Mouse (Mus musculus) intestine, embryonic 14.5 days (tissue): ENCODE data around the gene Cxcr5. TPM values are rescaled to one million over a fixed set of nuclear protein-coding genes. Genes with fewer than 3 reads are reported as not detected.

Experiments
- ATAC-seq: fragments of 200-750 bp; cut with Nextera tagmentation; replicated peaks from 2 replicates; pipeline ENCODE4 v1.8.0; 2017; ENCODE audit warnings: low read depth, moderate number of reproducible peaks, moderate TSS enrichment, moderate library complexity; ENCODE audit not compliant: low FRiP score, low TSS enrichment
- DNase-seq: peaks from one replicate; pipeline ENCODE4 v3.0.0-alpha.2; 2018; ENCODE audit warnings: low spot score
- H3K27ac ChIP-seq: fragments of 300-500 bp; sonication (generic); 2 replicates; pipeline ENCODE4 v1.5.1; 2014; ENCODE audit warnings: low read depth, mild to moderate bottlenecking, control low read depth
- H3K27me3 ChIP-seq: fragments of 300-500 bp; sonication (generic); replicated peaks from 2 replicates; pipeline ENCODE4 v1.6.1; 2014; ENCODE audit warnings: low read length, control low read depth; ENCODE audit not compliant: control insufficient read depth, insufficient read depth
- H3K36me3 ChIP-seq: fragments of 300-500 bp; sonication (generic); 2 replicates; pipeline ENCODE4 v1.6.1; 2014; ENCODE audit warnings: low read length, control low read depth; ENCODE audit not compliant: control insufficient read depth, insufficient read depth
- H3K4me1 ChIP-seq: fragments of 300-500 bp; sonication (generic); replicated peaks from 2 replicates; pipeline ENCODE4 v1.6.1; 2014; ENCODE audit warnings: low read length, control low read depth, mixed read lengths; ENCODE audit not compliant: control insufficient read depth, insufficient read depth
- H3K4me2 ChIP-seq: fragments of 300-500 bp; sonication (generic); 2 replicates; pipeline ENCODE4 v1.6.1; 2014; ENCODE audit warnings: low read length
- H3K4me3 ChIP-seq: fragments of 300-500 bp; sonication (generic); 2 replicates; pipeline ENCODE4 v1.5.1; 2014; ENCODE audit warnings: low read depth, low read length, control low read depth, mixed read lengths
- H3K9ac ChIP-seq: fragments of 300-500 bp; sonication (generic); 2 replicates; pipeline ENCODE4 v1.6.1; 2014; ENCODE audit warnings: mild to moderate bottlenecking, low read length
- H3K9me3 ChIP-seq: fragments of 300-500 bp; sonication (generic); 2 replicates; pipeline ENCODE4 v1.6.1; 2016; ENCODE audit warnings: low read length, control low read depth; ENCODE audit not compliant: control insufficient read depth
- WGBS: fragments of 180-500 bp; shearing (Covaris S2); extraction: QIAGEN DNeasy Blood & Tissue Kit; methylation state at CpG from one replicate; pipeline ENCODE4 v1.1.7; 2014; 5-methylcytosine and 5-hydroxymethylcytosine counted together
- polyA plus RNA-seq: library from polyadenylated mRNA; unstranded; fragments of >200 nt; fragmentation: Nextera tagmentation; extraction: Ambion mirVana; gene quantifications from 2 replicates; pipeline ENCODE4 v1.2.1, GENCODE M21; 2014

The Cxcr5 gene
- polyA plus RNA-seq = 0.82 and 0.89 TPM in 2 replicates

- H3K9ac ChIP-seq = no peak within 1 kb of the TSS
- H3K9me3 ChIP-seq = no peaks in the 10 kb centered on the region
- no peak within 1 kb of the TSS for H3K4me3 ChIP-seq
- H3K4me1 ChIP-seq = no peaks in the 10 kb centered on the region
- DNase-seq (no peak), ATAC-seq (no peak)
- H3K27me3 ChIP-seq = no peaks in the 10 kb centered on the region
- H3K27ac ChIP-seq = no peak within 1 kb of the TSS
- 68% methylated on average over 4 of the region's 4 CpGs for WGBS
- H3K4me2 ChIP-seq = no peak within 1 kb of the TSS
- no peaks in the 10 kb centered on the region for H3K36me3 ChIP-seq
Observed at GRCm38 (mm10) chr9:44561597-44561996, at the start of gene Cxcr5. Gene Cxcr5, minus strand, starts transcription at chr9:44561877.

- no peaks in the 10 kb centered on the region for H3K27me3 ChIP-seq
- no peak overlapping the region for H3K27ac ChIP-seq
- peaks cover 84% of the 10 kb centered on the region for H3K36me3 ChIP-seq
- H3K4me2 ChIP-seq = no peak overlapping the region
- no peak overlapping the region for H3K4me3 ChIP-seq
- ATAC-seq = no peak
- no peak overlapping the region for H3K9ac ChIP-seq
- WGBS = 97% methylated on average over 25 of the region's 25 CpGs
- no peaks in the 10 kb centered on the region for H3K9me3 ChIP-seq
- no peak for DNase-seq
- peaks cover 21% of the 10 kb centered on the region for H3K4me1 ChIP-seq
Observed at GRCm38 (mm10) chr9:44610371-44610770, 48.7 kb upstream of the Cxcr5 start.

GRCm38 (mm10) chr9:44607306-44607705 is 45.6 kb upstream of the Cxcr5 start:
- DNase-seq = no peak
- 52% methylated on average over 4 of the region's 4 CpGs for WGBS
- no peak overlapping the region for H3K9ac ChIP-seq
- peaks cover 54% of the 10 kb centered on the region for H3K36me3 ChIP-seq
- no peaks in the 10 kb centered on the region for H3K9me3 ChIP-seq
- peak overlapping the region; percentile 100; the same call in 1 of the 2 replicates for H3K4me3 ChIP-seq
- peak overlapping the region; percentile 51 for H3K4me2 ChIP-seq
- peaks cover 25% of the 10 kb centered on the region for H3K4me1 ChIP-seq
- no peaks in the 10 kb centered on the region for H3K27me3 ChIP-seq
- ATAC-seq = no peak
- no peak overlapping the region for H3K27ac ChIP-seq

GRCm38 (mm10) chr9:44606646-44607045 is 45.0 kb upstream of the Cxcr5 start:
- peaks cover 47% of the 10 kb centered on the region for H3K36me3 ChIP-seq
- H3K27ac ChIP-seq = no peak overlapping the region
- 62% methylated on average over 4 of the region's 4 CpGs for WGBS
- no peak overlapping the region for H3K9ac ChIP-seq
- peak overlapping the region; percentile 51 for H3K4me2 ChIP-seq
- H3K27me3 ChIP-seq = no peaks in the 10 kb centered on the region
- H3K9me3 ChIP-seq = no peaks in the 10 kb centered on the region
- H3K4me1 ChIP-seq = peaks cover 25% of the 10 kb centered on the region
- H3K4me3 ChIP-seq = peak overlapping the region; percentile 100
- ATAC-seq (no peak), DNase-seq (no peak)

DNA sequence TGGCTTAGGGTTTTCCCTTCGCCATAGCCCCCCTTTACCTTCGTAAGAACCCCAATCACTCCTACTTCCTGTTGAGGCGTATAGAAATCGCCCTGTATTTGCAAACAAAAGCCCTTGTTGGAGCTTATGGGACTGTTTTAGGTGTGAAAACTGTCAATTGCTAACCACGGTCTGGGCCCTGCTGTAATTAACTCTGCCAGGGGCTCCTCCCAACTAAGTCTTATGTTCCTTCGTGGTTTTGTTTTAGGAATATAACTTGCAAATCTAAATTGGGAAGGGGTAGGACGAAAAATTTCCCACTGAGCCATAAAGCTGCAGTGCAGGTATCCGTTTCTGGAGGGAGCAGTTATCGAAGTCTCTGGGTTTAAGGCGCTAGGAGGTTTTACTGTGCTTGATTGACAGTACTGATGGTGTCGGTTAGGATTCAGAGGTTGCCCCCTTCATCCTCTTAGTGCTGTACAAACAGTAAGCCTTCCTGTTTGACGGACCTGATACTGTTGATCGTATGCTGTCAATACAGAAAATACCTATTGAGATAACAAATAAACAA is 44.0 kb upstream of the Cxcr5 start:
- no peaks in the 10 kb centered on the region for H3K27me3 ChIP-seq
- peak overlapping the region; percentile 100 for H3K4me3 ChIP-seq
- H3K27ac ChIP-seq = peak overlapping the region; percentile 99
- peaks cover 25% of the 10 kb centered on the region for H3K4me1 ChIP-seq
- 0% methylated on average over 13 of the region's 13 CpGs for WGBS
- peaks cover 40% of the 10 kb centered on the region for H3K36me3 ChIP-seq
- no peak for DNase-seq
- no peaks in the 10 kb centered on the region for H3K9me3 ChIP-seq
- H3K4me2 ChIP-seq = peak overlapping the region; percentile 51
- peak overlapping the region; percentile 100 for H3K9ac ChIP-seq
- ATAC-seq = no peak

DNA sequence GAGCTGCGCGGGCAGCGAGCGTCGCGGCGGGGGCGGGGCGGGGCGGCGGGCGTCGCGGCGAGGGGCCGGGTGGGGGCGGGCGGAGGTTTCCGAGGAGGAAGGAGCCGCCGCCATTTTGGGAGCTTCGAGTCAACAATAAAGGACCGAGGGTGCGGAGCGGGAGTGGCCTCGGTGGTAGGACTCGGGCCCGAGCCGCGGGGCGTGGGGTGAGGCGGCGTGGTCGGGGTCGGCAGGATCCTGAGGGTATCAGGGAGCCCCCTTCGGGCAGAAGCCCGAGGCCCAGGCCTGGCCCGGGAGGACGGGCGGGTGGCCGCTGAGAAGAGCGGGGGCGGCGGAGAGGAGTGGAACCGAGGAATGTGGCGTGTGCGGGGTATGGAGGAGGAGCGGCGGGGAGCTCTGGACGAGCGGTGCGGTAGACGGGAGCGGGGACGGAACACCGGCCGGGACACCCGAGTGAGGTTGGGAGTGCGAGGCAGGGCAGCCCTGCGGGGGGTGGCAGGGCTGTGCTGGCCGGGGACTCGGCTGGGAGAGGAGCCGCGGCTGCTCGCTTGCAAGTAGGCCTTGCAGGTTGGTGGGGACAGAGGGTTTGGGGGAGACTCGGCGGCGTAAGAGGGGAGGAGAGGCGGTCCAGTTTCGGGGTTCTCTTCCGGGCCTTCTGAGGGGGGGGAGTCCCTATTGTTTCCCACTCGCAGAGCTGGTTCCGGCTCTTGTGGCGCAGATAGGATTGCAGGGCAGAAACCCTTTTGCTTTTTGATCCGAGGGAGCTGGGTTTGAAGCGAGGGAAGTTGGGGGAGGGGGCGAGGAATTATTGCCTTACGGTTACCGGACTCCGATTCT is 43.3 kb upstream of the Cxcr5 start, which contains the start of gene Ddx6:
Gene Ddx6 (plus strand): TSS at position 114 of the 837 bp plus-strand sequence.
- Histone ChIP-seq H3K27ac (peak within 1 kb of the TSS; percentile 99), H3K4me3 (peak within 1 kb of the TSS; percentile 100), H3K9me3 (no peaks in the 10 kb centered on the region), H3K9ac (peak within 1 kb of the TSS; percentile 100), H3K4me2 (peak within 1 kb of the TSS; percentile 76), H3K27me3 (no peaks in the 10 kb centered on the region), H3K36me3 (peaks cover 33% of the 10 kb centered on the region), H3K4me1 (peaks cover 27% of the 10 kb centered on the region)
- ATAC-seq (peak; percentile 71), DNase-seq (peak; percentile 90)
- WGBS = under 1% methylated on average over 62 of the region's 80 CpGs

DNA sequence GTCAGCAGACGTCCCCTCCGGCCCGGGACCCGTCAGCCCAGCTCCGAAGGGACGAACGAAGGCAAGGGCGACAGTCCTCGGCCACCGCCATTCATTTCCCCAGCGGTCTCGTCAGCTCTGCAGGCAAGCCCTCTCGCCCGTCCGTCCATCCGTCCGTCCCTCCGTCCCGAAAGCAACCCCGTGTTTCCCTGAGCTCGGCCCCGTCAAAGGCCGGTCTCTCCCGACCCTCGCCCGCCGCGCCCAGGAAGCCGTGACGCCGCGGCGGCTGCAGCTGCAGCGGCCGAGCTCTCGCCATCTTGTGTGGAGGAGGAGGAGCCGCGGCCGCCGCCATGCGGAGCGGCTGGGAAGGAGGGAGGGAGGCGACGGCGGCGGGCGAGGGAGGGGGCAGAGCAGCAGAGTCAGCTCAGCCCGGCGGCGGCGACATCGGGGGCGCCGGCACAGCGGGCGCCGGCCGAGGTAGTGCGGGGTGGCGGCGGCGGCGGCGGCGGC is 42.7 kb upstream of the Cxcr5 start:
- WGBS = under 1% methylated on average over 46 of the region's 65 CpGs
- Histone ChIP-seq H3K4me3 (peak overlapping the region; percentile 100), H3K9ac (peak overlapping the region; percentile 100), H3K27ac (peak overlapping the region; percentile 99), H3K36me3 (peaks cover 27% of the 10 kb centered on the region), H3K27me3 (no peaks in the 10 kb centered on the region), H3K9me3 (no peaks in the 10 kb centered on the region), H3K4me2 (peak overlapping the region; percentile 76), H3K4me1 (peaks cover 34% of the 10 kb centered on the region)
- peak; percentile 66 for ATAC-seq
- peak; percentile 92 for DNase-seq

GRCm38 (mm10) chr9:44603454-44604289 is 42.0 kb upstream of the Cxcr5 start:
- H3K36me3 ChIP-seq = peaks cover 20% of the 10 kb centered on the region
- H3K27me3 ChIP-seq = no peaks in the 10 kb centered on the region
- peak; percentile 77 for DNase-seq
- peak overlapping the region; percentile 100 for H3K4me3 ChIP-seq
- H3K9me3 ChIP-seq = no peaks in the 10 kb centered on the region
- ATAC-seq = peak; percentile 67
- peak overlapping the region; percentile 99 for H3K27ac ChIP-seq
- H3K9ac ChIP-seq = peak overlapping the region; percentile 100
- H3K4me2 ChIP-seq = peak overlapping the region; percentile 76
- WGBS = under 1% methylated on average over 38 of the region's 38 CpGs
- peaks cover 39% of the 10 kb centered on the region for H3K4me1 ChIP-seq
